Mouse (Mus musculus): Measurements from ENCODE around the gene Cit. TPM values are rescaled to one million over a fixed set of nuclear protein-coding genes. Genes with fewer than 3 reads are reported as not detected.
"Not testable (repeated sequence)": the region's sequence is repeated elsewhere in the genome, so short reads cannot be mapped to it uniquely, and the experiment has no call there.

Cit gene
- 29.3 and 30.0 TPM in 2 replicates for polyA plus RNA-seq (2015; fragmentation: Nextera tagmentation; extraction: Ambion mirVana)

DNA sequence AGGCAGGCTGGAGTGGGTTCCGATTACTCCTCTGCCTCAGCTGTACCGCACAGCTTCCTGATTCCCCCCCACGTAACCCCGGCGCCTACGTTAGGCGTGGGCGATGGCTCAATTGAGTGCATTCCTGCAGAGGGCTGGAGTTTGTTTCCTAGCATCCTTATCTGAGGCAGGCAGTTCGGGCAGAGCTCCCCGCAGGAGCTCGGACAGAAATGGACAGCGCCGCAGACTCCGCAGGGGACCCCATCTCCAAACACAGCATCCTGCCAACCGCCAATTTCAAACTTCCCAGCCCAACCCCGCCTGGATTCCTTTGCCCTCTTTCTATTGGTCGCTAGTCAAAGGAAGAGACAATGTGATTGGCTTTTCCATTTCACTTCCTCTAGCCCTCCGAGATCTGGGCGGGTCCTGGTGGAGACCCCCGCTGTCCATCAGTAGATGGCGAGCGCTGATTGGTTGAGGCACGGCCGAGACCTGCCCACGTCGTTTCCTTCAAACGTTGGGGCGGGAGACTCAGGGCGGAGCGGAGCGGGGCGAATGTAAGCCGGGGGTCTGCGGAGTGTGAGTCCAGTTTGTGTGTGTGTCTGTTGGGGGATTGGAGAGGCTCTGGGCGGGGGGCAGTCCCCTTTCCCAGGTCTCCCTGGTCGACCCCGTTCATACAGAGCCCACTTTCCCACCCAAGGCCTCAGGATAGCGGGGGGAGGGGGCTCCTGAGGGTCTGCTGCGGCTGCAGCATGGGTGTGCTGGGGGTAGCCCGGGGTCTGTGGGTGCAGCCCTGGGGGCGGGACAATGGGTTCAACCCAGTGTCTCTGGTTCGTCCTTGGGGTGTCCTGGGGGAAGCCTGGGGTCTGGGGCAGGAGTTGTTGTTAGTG is at the start of gene Cit:
Gene Cit (plus strand): TSS at position 513 of the 869 bp plus-strand sequence.
- Histone ChIP-seq H3K4me1 (peaks cover 12% of the 10 kb centered on the region; the same call in 1 of the 2 replicates), H3K9ac (peak within 1 kb of the TSS; percentile 63), H3K27me3 (replicated peaks) (no peaks in the 10 kb centered on the region), H3K36me3 (0 out of 2 replicates have a peak, but pooled peaks cover 4% of the 10 kb centered on the region), H3K4me3 (replicated peaks) (peak within 1 kb of the TSS; percentile 88), H3K27ac (peak within 1 kb of the TSS; percentile 22; the same call in 1 of the 2 replicates), H3K4me2 (peak within 1 kb of the TSS; percentile 96), H3K9me3 (no peaks in the 10 kb centered on the region)
- WGBS: under 1% methylated on average over 39 of the region's 42 CpGs
- peak; percentile 99 for ATAC-seq (ENCODE audit: insufficient read depth, low FRiP score, low read depth)

DNA sequence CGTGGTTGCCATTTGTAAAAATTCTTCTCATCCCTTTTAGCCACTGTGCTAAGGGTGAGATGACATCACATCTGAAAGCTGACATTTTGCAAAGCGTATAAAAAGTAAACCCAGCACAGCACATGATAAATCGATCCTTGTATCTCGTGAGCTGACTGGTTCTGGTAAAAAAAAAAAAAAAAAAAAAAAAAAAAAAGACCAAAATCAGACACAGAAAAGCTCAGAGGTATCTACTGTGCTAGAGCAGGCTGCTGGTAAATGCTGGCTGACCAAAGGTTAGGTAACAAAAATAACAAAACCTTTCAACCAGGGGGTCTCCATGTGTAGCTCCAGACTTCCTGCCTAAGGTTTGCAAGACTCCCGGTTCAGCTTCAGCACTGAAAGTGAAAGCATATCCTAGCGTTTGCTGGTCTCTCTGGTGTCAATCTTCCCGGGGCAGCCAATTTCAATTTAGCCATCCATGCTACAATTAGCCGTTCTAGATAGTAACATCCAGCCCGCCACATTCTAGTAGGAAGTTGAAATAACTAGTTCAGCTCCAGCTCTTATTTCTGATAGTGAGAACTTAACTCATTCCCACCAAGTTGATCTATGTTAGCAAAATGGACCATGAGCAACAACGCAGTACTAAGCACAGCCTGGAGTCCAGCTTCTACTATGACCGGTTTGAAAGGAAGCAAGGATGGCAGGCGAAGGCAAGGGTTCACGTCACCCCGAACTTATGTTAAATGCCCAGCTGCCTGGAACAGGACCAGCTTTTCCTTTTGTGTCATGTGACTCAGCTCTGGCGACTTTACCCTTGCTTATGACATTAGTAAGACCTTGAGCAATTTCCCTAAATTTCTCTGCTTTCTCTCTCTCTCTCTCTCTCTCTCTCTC is 45.8 kb upstream of the Cit start:
- H3K36me3 ChIP-seq: no peaks in the 10 kb centered on the region
- WGBS: 68% methylated on average over 15 of the region's 15 CpGs
- no peak overlapping the region for H3K27ac ChIP-seq
- H3K4me1 ChIP-seq: no peaks in the 10 kb centered on the region
- no peak overlapping the region for H3K9ac ChIP-seq
- ATAC-seq (ENCODE audit: insufficient read depth, low FRiP score, low read depth): no peak
- H3K9me3 ChIP-seq: no peaks in the 10 kb centered on the region
- no peak overlapping the region for H3K4me3 ChIP-seq (replicated peaks)
- no peaks in the 10 kb centered on the region for H3K27me3 ChIP-seq (replicated peaks)
- no peak overlapping the region for H3K4me2 ChIP-seq

DNA sequence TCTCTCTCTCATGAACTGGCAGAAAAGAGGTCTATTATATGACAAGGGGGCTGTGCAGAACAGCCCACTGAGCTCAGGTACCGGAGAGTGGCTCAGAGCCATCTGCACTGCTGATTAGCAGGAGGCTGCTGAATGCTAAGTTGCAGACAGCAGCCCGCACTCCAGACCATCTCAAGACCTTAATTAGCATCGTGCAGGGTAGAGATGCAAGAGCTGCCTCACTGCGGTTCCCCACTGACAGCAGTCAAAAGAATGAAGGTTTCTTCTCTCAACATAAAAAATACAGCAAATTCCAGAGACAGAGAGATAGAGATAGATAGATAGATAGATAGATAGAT is 45.2 kb upstream of the Cit start:
- Histone ChIP-seq H3K36me3 (no peaks in the 10 kb centered on the region), H3K4me2 (no peak overlapping the region), H3K9ac (no peak overlapping the region), H3K4me3 (replicated peaks) (no peak overlapping the region), H3K4me1 (no peaks in the 10 kb centered on the region), H3K27me3 (replicated peaks) (no peaks in the 10 kb centered on the region), H3K27ac (no peak overlapping the region), H3K9me3 (no peaks in the 10 kb centered on the region)
- WGBS: 53% methylated on average over 4 of the region's 4 CpGs
- no peak for ATAC-seq (ENCODE audit: insufficient read depth, low FRiP score, low read depth)

DNA sequence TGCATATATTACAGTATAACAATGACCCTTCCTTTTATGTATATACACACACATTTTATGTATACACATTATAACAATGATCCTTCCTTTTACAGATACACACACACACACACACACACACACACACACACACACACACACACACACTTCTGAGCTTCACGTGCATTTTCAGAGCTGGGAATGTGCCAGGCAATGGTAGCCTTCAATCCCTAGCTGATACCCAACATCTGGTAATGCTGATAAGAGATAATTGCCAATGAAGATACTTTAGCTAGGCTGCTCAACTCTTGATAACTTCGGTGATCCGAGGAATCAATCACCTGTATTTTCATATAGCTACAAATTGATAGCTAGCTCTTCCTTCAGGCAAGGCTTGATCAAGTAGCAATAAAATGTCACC is 32.8 kb upstream of the Cit start:
- Histone ChIP-seq H3K9me3 (no peaks in the 10 kb centered on the region), H3K4me3 (replicated peaks) (no peak overlapping the region), H3K4me2 (no peak overlapping the region), H3K4me1 (0 out of 2 replicates have a peak, but pooled peaks cover 3% of the 10 kb centered on the region), H3K36me3 (no peaks in the 10 kb centered on the region), H3K27ac (no peak overlapping the region), H3K9ac (no peak overlapping the region), H3K27me3 (replicated peaks) (no peaks in the 10 kb centered on the region)
- 78% methylated on average over 3 of the region's 3 CpGs for WGBS
- no peak for ATAC-seq (ENCODE audit: insufficient read depth, low FRiP score, low read depth)

DNA sequence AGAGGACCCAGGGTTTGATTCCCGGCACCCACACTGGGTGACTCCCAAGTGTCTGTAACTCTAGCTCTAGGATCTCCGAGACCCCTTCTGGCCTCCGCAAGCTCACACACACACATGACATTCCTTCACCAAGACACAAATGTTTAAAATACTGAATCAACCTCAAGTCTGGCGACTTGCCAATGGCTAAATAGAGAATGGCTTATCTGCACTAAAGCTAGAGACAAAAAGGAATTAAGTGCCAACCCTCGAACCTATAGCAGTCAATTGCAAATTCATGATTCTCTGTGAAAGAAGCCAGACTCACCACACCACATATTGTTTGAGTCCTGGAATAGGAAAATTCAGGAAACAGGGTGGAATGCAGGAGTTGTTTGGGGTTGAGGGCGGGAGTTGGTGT is 28.1 kb upstream of the Cit start:
- WGBS: 43% methylated on average over 6 of the region's 6 CpGs
- no peaks in the 10 kb centered on the region for H3K27me3 ChIP-seq (replicated peaks)
- H3K4me3 ChIP-seq (replicated peaks): no peak overlapping the region
- no peak overlapping the region for H3K4me2 ChIP-seq
- ATAC-seq (ENCODE audit: insufficient read depth, low FRiP score, low read depth): no peak
- H3K4me1 ChIP-seq: 0 out of 2 replicates have a peak, but pooled peaks cover 3% of the 10 kb centered on the region
- H3K36me3 ChIP-seq: no peaks in the 10 kb centered on the region
- H3K9ac ChIP-seq: no peak overlapping the region
- H3K9me3 ChIP-seq: no peaks in the 10 kb centered on the region
- H3K27ac ChIP-seq: no peak overlapping the region

DNA sequence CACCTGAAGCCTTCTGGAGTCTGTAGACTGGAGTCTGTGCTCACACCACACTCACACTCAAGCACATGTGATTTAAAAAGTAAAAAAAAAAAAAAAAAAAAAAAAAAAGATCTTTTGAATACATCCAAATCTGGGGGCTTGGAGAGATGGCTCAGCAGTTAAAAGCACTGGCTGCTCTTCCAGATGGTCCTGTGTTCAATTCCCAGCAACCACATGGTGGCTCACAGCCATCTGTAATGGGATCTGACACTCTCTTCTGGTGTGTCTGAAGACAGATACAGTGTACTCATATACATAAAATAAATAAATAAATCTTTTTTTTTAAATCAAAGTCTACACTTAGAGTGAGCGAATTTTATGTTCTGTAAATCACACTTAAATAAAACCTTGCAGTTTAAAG is 27.4 kb upstream of the Cit start:
- not testable (repeated sequence) for H3K4me2 ChIP-seq; ATAC-seq (ENCODE audit: insufficient read depth, low FRiP score, low read depth); H3K9ac ChIP-seq; H3K36me3 ChIP-seq; H3K9me3 ChIP-seq; H3K27me3 ChIP-seq (replicated peaks); H3K4me1 ChIP-seq; H3K4me3 ChIP-seq (replicated peaks); H3K27ac ChIP-seq
- WGBS: 77% methylated on average over 1 of the region's 1 CpGs

DNA sequence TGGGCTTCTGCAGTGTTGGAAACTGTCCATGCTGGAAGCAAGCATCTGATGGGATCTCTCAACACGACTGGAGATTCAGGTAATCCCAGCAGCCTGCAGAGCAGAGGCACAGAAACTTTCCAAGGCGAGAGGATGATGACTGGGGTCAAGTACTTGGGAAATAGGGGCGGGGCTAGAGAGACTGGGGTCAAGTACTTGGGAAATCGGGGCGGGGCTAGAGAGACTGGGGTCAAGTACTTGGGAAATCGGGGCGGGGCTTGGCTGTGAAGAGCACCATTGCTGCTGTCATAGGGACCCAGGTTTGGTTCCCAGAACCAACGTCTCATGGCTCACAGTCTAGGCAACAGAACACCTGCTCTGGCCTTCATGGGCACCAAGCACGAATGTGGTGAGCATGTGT is 25.1 kb upstream of the Cit start:
- H3K27me3 ChIP-seq (replicated peaks): no peaks in the 10 kb centered on the region
- H3K36me3 ChIP-seq: no peaks in the 10 kb centered on the region
- ATAC-seq (ENCODE audit: insufficient read depth, low FRiP score, low read depth): no peak
- H3K4me2 ChIP-seq: no peak overlapping the region
- no peaks in the 10 kb centered on the region for H3K9me3 ChIP-seq
- 0 out of 2 replicates have a peak, but pooled peaks cover 3% of the 10 kb centered on the region for H3K4me1 ChIP-seq
- 68% methylated on average over 9 of the region's 9 CpGs for WGBS
- no peak overlapping the region for H3K9ac ChIP-seq
- no peak overlapping the region for H3K27ac ChIP-seq
- no peak overlapping the region for H3K4me3 ChIP-seq (replicated peaks)

DNA sequence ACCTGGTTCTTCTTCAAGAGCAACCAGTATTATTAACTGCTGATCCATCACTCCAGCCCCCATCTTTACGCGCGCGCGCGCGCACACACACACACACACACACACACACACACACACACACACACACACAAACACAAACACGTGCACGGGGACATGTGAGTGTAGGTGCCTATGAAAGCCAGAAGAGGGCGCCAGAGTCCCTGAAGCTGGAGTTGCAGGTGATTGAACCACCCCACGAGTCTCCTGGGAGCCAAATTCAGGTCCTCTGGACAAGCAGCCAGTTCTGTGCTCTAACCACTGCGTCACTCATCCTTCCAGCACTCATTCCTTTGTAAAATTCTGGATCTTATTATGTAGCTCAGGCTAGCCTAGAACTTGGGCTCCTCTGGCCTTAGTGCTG is 23.9 kb upstream of the Cit start:
- Histone ChIP-seq H3K36me3 (no peaks in the 10 kb centered on the region), H3K4me3 (replicated peaks) (no peak overlapping the region), H3K4me1 (0 out of 2 replicates have a peak, but pooled peaks cover 3% of the 10 kb centered on the region), H3K9me3 (no peaks in the 10 kb centered on the region), H3K27me3 (replicated peaks) (no peaks in the 10 kb centered on the region), H3K27ac (no peak overlapping the region), H3K9ac (no peak overlapping the region), H3K4me2 (no peak overlapping the region)
- no peak for ATAC-seq (ENCODE audit: insufficient read depth, low FRiP score, low read depth)
- WGBS: 89% methylated on average over 12 of the region's 12 CpGs

DNA sequence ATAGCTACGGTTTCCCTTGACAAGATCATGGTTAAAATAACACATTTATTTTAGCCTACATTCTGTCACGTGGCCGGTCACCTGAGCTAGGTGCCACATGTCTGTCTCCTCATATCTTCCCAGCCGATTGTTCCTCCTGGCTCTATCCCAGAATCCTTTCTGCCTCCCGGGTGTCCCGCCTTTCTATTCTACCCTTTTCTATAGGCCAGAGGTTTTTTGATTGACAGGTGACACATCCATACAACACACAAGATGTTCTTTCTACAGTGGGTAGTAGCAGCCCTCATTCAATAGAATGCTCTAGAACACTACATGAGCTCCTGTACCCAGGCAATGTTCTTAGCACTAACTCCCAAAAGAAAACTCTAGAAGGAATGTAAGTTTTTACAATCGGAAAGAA is 23.2 kb upstream of the Cit start:
- H3K27me3 ChIP-seq (replicated peaks): no peaks in the 10 kb centered on the region
- H3K36me3 ChIP-seq: no peaks in the 10 kb centered on the region
- H3K27ac ChIP-seq: no peak overlapping the region
- H3K4me2 ChIP-seq: no peak overlapping the region
- H3K9me3 ChIP-seq: no peaks in the 10 kb centered on the region
- 86% methylated on average over 7 of the region's 7 CpGs for WGBS
- H3K4me3 ChIP-seq (replicated peaks): no peak overlapping the region
- no peaks in the 10 kb centered on the region for H3K4me1 ChIP-seq
- ATAC-seq (ENCODE audit: insufficient read depth, low FRiP score, low read depth): no peak
- H3K9ac ChIP-seq: no peak overlapping the region

DNA sequence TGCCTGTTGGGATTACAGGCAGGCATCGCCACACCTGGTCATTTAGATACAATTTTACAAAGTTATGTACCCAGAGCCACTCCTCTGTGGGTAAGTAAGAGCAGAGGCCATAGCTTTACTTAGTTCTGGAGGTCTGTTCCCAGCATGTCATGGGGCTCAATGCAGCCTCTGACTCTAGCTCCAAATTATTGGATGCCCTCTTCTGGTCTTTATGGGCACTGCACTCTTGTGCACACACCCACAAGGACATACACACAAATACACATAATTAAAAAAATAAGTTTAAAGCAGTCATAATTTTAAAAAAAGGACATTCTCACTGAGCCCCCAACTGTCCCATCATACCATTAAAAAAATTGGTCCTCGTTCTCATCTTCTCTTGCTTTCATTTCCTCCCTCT is 12.3 kb upstream of the Cit start:
- no peak overlapping the region for H3K9ac ChIP-seq
- no peaks in the 10 kb centered on the region for H3K36me3 ChIP-seq
- H3K27me3 ChIP-seq (replicated peaks): no peaks in the 10 kb centered on the region
- no peaks in the 10 kb centered on the region for H3K9me3 ChIP-seq
- no peak for ATAC-seq (ENCODE audit: insufficient read depth, low FRiP score, low read depth)
- H3K27ac ChIP-seq: no peak overlapping the region
- WGBS: 92% methylated on average over 2 of the region's 2 CpGs
- no peak overlapping the region for H3K4me3 ChIP-seq (replicated peaks)
- H3K4me1 ChIP-seq: no peaks in the 10 kb centered on the region
- no peak overlapping the region for H3K4me2 ChIP-seq

DNA sequence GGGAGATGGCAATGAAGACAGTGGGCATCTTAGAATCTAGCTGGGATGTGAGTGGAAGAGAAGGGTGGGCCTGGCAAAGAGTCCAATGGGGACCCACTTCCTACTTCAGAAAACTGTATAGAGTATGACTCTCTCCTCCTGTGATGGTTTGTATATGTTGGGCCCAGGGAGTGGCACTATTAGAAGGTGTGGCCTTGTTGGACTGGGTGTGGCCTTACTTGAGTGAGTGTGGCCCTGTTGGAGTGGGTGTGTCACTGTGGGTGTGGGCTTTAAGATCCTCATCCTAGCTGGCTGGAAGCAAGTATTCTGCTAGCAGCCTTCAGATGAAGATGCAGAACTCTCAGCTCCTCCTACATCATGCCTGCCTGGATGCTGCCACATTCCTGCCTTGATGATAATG is 11.3 kb upstream of the Cit start:
- not testable (repeated sequence) for H3K27ac ChIP-seq

DNA sequence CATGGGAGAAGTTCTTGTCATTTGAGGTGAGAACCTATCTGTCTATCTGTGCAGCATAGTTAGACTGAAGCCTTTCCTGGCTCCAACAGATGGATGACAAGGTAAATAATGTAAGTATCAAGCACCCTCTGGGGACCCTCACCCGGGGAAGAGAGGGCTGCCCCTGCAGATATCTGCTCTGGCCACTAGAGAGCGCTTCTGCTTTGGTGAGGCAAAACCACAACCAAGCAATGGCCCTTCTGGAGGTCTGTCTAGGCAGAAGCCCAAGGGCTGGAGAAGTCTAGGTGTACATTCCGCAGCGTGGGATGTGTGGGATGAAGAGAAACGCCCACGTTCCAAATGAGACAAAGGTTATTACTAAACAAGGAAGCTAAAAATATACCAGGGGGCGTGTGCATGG is 9.8 kb upstream of the Cit start:
- H3K9ac ChIP-seq: no peak overlapping the region
- H3K9me3 ChIP-seq: no peaks in the 10 kb centered on the region
- WGBS: 49% methylated on average over 7 of the region's 7 CpGs
- no peak overlapping the region for H3K4me3 ChIP-seq (replicated peaks)
- ATAC-seq (ENCODE audit: insufficient read depth, low FRiP score, low read depth): no peak
- no peaks in the 10 kb centered on the region for H3K4me1 ChIP-seq
- no peaks in the 10 kb centered on the region for H3K36me3 ChIP-seq
- H3K27ac ChIP-seq: no peak overlapping the region
- no peaks in the 10 kb centered on the region for H3K27me3 ChIP-seq (replicated peaks)
- H3K4me2 ChIP-seq: no peak overlapping the region

More for the DNA sequence above, 11.3 kb upstream of the Cit start:
- H3K9ac ChIP-seq; H3K4me1 ChIP-seq; H3K9me3 ChIP-seq; H3K4me3 ChIP-seq (replicated peaks); H3K36me3 ChIP-seq; ATAC-seq (ENCODE audit: insufficient read depth, low FRiP score, low read depth); H3K27me3 ChIP-seq (replicated peaks); H3K4me2 ChIP-seq: not testable (repeated sequence)

Measured in stomach, embryonic 15.5 days (tissue).